Mouse (Mus musculus) spleen, postnatal 4 days (tissue): ENCODE data around the gene Serbp1.
A peak's percentile ranks its signal among the peaks of the same experiment; 100 is the strongest.

Experiments
- DNase-seq, 2 experiments: peaks; one replicate each; pipeline ENCODE4 v3.0.0; 2022; ENCODE audit warnings: low spot score in 2 of 2

Serbp1 gene

GRCm38 (mm10) chr6:67301230-67301629, 63.3 kb downstream of the Serbp1 start:
- no peak for DNase-seq

- no peak for DNase-seq
These were observed 64.5 kb downstream of the Serbp1 start for GRCm38 (mm10) chr6:67302471-67302870.

GRCm38 (mm10) chr6:67303210-67303609, 65.2 kb downstream of the Serbp1 start:
- no peak for DNase-seq

- no peak for DNase-seq
These were observed 71.0 kb downstream of the Serbp1 start for GRCm38 (mm10) chr6:67308994-67309393.

- no peak for DNase-seq
These were observed 71.8 kb downstream of the Serbp1 start for GRCm38 (mm10) chr6:67309752-67310151.

- no peak for DNase-seq
These were observed 76.7 kb downstream of the Serbp1 start for GRCm38 (mm10) chr6:67314697-67315096.

GRCm38 (mm10) chr6:67317068-67317467, 79.1 kb downstream of the Serbp1 start:
- peak in 1 of 2 experiments; percentile 5 for DNase-seq

DNA sequence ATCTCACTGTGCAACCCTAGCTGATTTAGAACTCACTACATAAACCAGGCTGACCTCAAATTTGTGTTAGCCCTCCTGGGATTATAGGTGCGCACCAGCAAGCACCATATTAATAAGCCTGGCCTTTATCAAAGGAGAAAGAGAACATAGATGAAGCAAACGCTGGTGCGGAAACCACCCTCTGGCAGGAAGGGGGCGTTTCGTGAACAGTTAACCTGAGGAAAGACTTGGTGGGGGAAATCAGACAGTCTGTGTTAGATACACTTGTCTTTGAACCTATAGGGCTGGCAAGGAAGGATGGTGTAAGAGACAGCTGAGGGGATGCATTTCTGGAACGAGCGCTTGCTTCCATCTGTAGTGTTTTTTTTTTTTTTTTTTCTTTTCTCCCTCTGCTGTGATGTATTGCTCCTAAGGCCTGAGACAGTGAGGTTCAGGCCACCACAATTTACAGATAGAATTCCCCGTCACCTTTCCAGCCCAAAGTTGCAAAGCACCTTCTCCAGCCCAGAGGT, 79.9 kb downstream of the Serbp1 start:
- DNase-seq = no peak

- peak; percentile 59 to 82 for DNase-seq
These were observed 80.5 kb downstream of the Serbp1 start for GRCm38 (mm10) chr6:67318451-67318850.

DNA sequence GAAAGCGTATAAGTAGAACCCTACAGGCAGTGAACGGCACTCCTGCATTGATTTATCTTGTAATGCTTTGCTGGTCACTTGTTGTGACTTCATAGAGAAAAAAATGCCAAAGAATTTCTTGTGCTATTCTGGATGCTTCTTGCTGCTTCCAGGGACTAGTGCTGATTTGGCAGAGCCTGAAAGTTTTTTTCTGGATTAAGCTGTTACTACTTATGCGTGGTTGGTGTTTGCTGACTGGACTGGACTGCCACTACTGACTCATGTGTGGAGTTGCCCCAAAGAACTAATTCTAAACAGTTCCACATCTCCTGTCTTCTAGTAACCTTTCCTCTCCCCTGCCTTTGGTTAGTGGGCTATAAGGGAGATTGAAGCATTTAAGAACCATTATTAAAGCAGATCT, 85.8 kb downstream of the Serbp1 start:
- DNase-seq = no peak

- DNase-seq = no peak
These were observed 100.0 kb downstream of the Serbp1 start for GRCm38 (mm10) chr6:67337943-67338342.

DNA sequence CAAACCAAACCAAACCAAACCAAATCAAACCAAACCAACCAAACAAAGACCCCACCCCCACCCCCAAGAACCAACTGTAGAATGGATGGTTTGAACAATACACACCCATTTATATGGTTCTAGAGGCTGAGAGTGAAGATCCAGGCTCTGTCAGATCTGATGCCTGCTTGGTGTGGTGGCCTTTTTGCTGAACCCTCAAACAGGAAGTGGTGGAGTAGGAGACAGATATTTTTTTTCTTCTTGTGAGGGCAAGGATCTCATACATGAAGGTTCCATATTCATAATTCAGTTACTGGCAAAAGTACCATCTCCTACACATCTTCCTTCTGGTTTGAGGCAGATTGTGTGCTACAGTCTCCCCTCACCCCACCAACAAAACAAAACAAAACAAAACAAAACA, 101.5 kb downstream of the Serbp1 start:
- no peak for DNase-seq
